Mouse (Mus musculus) cerebellum, adult 2 months (tissue): Measurements from ENCODE around the gene Idi1.

Experiments
- CTCF ChIP-seq: fragments of 200-500 bp; IDR thresholded peaks from 2 replicates; pipeline ENCODE4 v1.5.1; 2011; ENCODE audit warnings: low read depth, mild to moderate bottlenecking, control low read depth, low read length, moderate library complexity, borderline replicate concordance; ENCODE audit not compliant: insufficient read depth
- POLR2A ChIP-seq: fragments of 200-500 bp; IDR thresholded peaks from 2 replicates; pipeline ENCODE4 v1.6.1; 2011; ENCODE audit warnings: low read length, control low read depth, borderline replicate concordance; ENCODE audit not compliant: insufficient read depth

DNA sequence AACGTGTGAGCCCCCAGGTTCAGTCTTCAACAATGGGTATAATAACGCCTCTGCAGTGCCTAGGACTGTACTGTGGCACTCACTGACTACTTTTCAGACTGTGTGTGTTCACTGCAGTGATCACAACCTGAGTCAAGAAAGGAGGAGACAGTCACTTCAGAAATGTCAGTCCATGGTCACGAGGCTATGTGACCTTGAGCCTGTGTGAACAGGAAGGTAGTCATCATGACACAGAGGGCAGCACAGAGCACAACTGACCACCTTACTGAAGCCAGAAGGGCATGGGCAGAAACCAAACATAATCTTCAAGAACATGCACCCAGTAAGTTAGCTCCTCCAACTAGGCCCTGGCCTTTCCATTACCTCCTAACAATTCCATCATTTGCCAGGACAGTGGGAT lies 3.7 kb upstream of the Idi1 start:
- TF ChIP-seq CTCF (no peak), POLR2A (no peak)
